ENCODE assay signal across 17 mouse cellular contexts in genomic region chr5:149088891-149089290, GRCm38 (mm10).
A peak's percentile ranks its signal among the peaks of the same experiment; 100 is the strongest.
DNase-seq lines count a peak whose midpoint lies in the region; ATAC-seq and TF ChIP-seq lines count a peak whose summit lies in the region.
"Had no signal": no experiment of that assay in that cellular context is flagged by ENCODE, and none has a peak within 500 bp of the region (broad histone marks: within the 10 kb centered on the region; RNA-seq: fewer than 3 reads in every experiment).

No protein-coding gene starts in this region.

- no peaks in the 10 kb centered on the region for H3K36me3 ChIP-seq in spleen, adult 2 months (ENCODE audit: control insufficient read depth, insufficient read depth, low read length)
- no peaks in the 10 kb centered on the region for H3K36me3 ChIP-seq in forebrain, embryonic 13.5 days (ENCODE audit: poor library complexity, severe bottlenecking)
- H3K36me3 ChIP-seq: forebrain, embryonic 10.5 days; heart, embryonic 13.5 days; midbrain, embryonic 12.5 days had no signal

- H3K9me3 ChIP-seq in forebrain, embryonic 13.5 days (replicated peaks): no peaks in the 10 kb centered on the region
- H3K9me3 ChIP-seq: forebrain, embryonic 10.5 days; heart, embryonic 13.5 days; midbrain, embryonic 12.5 days had no signal

- TF ChIP-seq POLR2A in spleen, adult 2 months (IDR thresholded peaks at IDR 0.05; ENCODE audit: low read depth, low read length): no peak

- H3K4me2 ChIP-seq in forebrain, embryonic 13.5 days: no peak overlapping the region
- H3K4me2 ChIP-seq: heart, embryonic 13.5 days; midbrain, embryonic 12.5 days had no signal

- no peak overlapping the region for H3K4me3 ChIP-seq in layer of hippocampus, adult 2 months
- H3K4me3 ChIP-seq in spleen, adult 2 months (ENCODE audit: extremely low read depth, insufficient read depth, insufficient read length): no peak overlapping the region
- H3K4me3 ChIP-seq in forebrain, embryonic 13.5 days: no peak overlapping the region
- H3K4me3 ChIP-seq: forebrain, embryonic 10.5 days; heart, embryonic 13.5 days; left cerebral cortex, adult 2 months; midbrain, embryonic 12.5 days; myocyte had no signal

- no peak overlapping the region for H3K9ac ChIP-seq in forebrain, embryonic 13.5 days
- H3K9ac ChIP-seq: heart, embryonic 13.5 days; liver, embryonic 14.5 days; midbrain, embryonic 12.5 days had no signal

- DNase-seq in layer of hippocampus, adult 9-11 months: peak; percentile 10
- DNase-seq in layer of hippocampus, adult 2 months (ENCODE audit: low spot score in 2 of 2): no peak
- DNase-seq in spleen, adult 2 months (ENCODE audit: low read depth in 1 of 2, low spot score in 2 of 2): peak; percentile 23 to 30
- DNase-seq in spleen, postnatal 14 days (ENCODE audit: low spot score in 2 of 2): no peak
- DNase-seq in Muller cell, postnatal 12 days (ENCODE audit: inconsistent ontology term): no peak
- DNase-seq: adrenal gland, postnatal 14 days; cerebellum, adult 11-12 months; kidney, adult 11 months had no signal

- 46% methylated on average over 6 of the region's 6 CpGs for WGBS in spleen, adult 2 months
- WGBS in forebrain, embryonic 13.5 days: 89% methylated on average over 6 of the region's 6 CpGs

- H3K27me3 ChIP-seq in spleen, adult 2 months (ENCODE audit: control insufficient read depth, insufficient read depth, low read length): no peaks in the 10 kb centered on the region
- H3K27me3 ChIP-seq in forebrain, embryonic 13.5 days: no peaks in the 10 kb centered on the region
- H3K27me3 ChIP-seq: heart, embryonic 13.5 days; midbrain, embryonic 12.5 days had no signal

- H3K27ac ChIP-seq in layer of hippocampus, adult 2 months: no peak overlapping the region
- no peak overlapping the region for H3K27ac ChIP-seq in spleen, adult 2 months (ENCODE audit: insufficient read depth, low read length)
- H3K27ac ChIP-seq in forebrain, embryonic 13.5 days: no peak overlapping the region
- H3K27ac ChIP-seq: forebrain, embryonic 10.5 days; heart, embryonic 13.5 days; left cerebral cortex, adult 2 months; liver, embryonic 14.5 days; midbrain, embryonic 12.5 days had no signal

- H3K4me1 ChIP-seq in spleen, adult 2 months (ENCODE audit: control insufficient read depth, insufficient read depth, insufficient read length): no peaks in the 10 kb centered on the region
- H3K4me1 ChIP-seq in forebrain, embryonic 13.5 days: no peaks in the 10 kb centered on the region
- H3K4me1 ChIP-seq: forebrain, embryonic 10.5 days; midbrain, embryonic 12.5 days had no signal

- ATAC-seq in common myeloid progenitor, adult 5-6 weeks (replicated peaks; ENCODE audit: low read depth, poor library complexity, severe bottlenecking): peak; percentile 80
- ATAC-seq in neutrophil, adult 5-6 weeks (ENCODE audit: extremely low read depth, insufficient number of reproducible peaks, low FRiP score, poor library complexity, severe bottlenecking): peak; percentile 76; the same call in 1 of the 2 replicates
- no peak for ATAC-seq in forebrain, embryonic 13.5 days

- no peak for TF ChIP-seq CTCF in layer of hippocampus, adult 2 months (conservative IDR thresholded peaks at IDR 0.05)
- TF ChIP-seq CTCF in spleen, adult 2 months (IDR thresholded peaks at IDR 0.05; ENCODE audit: extremely low read depth, insufficient read depth, insufficient read length, insufficient replicate concordance): no peak

Comparison
In these comparisons a context has a peak if more than half of its experiments do, and no peak if none do; other contexts are left out.
1. DNase-seq: peak in layer of hippocampus, adult 9-11 months (single experiment) and spleen, adult 2 months (2 of 2); none in layer of hippocampus, adult 2 months (0 of 2), spleen, postnatal 14 days (0 of 2) and Muller cell, postnatal 12 days (single experiment).